Mouse (Mus musculus): ENCODE results near the gene Peak1.

GRCm38 (mm10) chr9:56266200-56266815 is 151.6 kb downstream of the Peak1 start:
- TF ChIP-seq CTCF (IDR thresholded peaks at IDR 0.05; ENCODE audit: control insufficient read depth, insufficient read depth, insufficient replicate concordance, low read depth, low read length): no peak
- TF ChIP-seq POLR2A (IDR thresholded peaks at IDR 0.05; ENCODE audit: control insufficient read depth, low read depth, low read length): no peak

Measured in testis, adult 2 months (tissue).